Mouse (Mus musculus) CH12.LX (cell line): ENCODE results near the gene Hand1. TPM values are rescaled to one million over a fixed set of nuclear protein-coding genes. Genes with fewer than 3 reads are reported as not detected.

Experiments
- DNase-seq: peaks from one replicate; pipeline ENCODE4 v3.0.0-alpha.2; 2013; ENCODE audit errors: extremely low read depth
- H3K27ac ChIP-seq: 2 replicates; pipeline ENCODE4 v1.5.1; 2012; ENCODE audit warnings: low read depth, mild to moderate bottlenecking, control low read depth, moderate library complexity; ENCODE audit not compliant: insufficient read depth
- H3K27me3 ChIP-seq: replicated peaks from 2 replicates; pipeline ENCODE3; 2012; ENCODE audit warnings: inconsistent platforms
- H3K36me3 ChIP-seq, 2 experiments: replicated peaks in 1 of 2; 2 replicates each; pipeline versions ENCODE3 to v1.6.1; 2012; ENCODE audit warnings: inconsistent platforms in 1 of 2, low read length in 1 of 2, mild to moderate bottlenecking in 1 of 2, mixed read lengths in 1 of 2, moderate library complexity in 1 of 2; ENCODE audit not compliant: control insufficient read depth in 1 of 2, insufficient read depth in 1 of 2
- H3K4me1 ChIP-seq, 2 experiments: 2 replicates each; pipeline ENCODE4 v1.6.1; 2012; ENCODE audit warnings: inconsistent platforms in 1 of 2, moderate library complexity in 1 of 2; ENCODE audit not compliant: insufficient read depth in 2 of 2, control insufficient read depth in 1 of 2
- H3K4me2 ChIP-seq: 2 replicates; pipeline ENCODE4 v1.6.1; 2012; ENCODE audit warnings: low read depth, mild to moderate bottlenecking, control low read depth; ENCODE audit not compliant: poor library complexity, insufficient read depth, severe bottlenecking
- H3K4me3 ChIP-seq, 3 experiments: fragments of 150-350 bp in 1 of 3; sonication (generic) in 1 of 3; replicated peaks in 1 of 3; 2 replicates each; pipeline versions ENCODE3 to v1.5.1; 2011 to 2012; ENCODE audit warnings: low read depth in 2 of 3, low read length in 2 of 3, mild to moderate bottlenecking in 2 of 3, moderate library complexity in 2 of 3, control low read depth in 1 of 3, improper control_type of control experiment in 1 of 3, inconsistent platforms in 1 of 3, mixed read lengths in 1 of 3; ENCODE audit not compliant: poor library complexity in 1 of 3
- H3K79me2 ChIP-seq: replicated peaks from 2 replicates; pipeline ENCODE4 v1.6.1; 2012; ENCODE audit warnings: mild to moderate bottlenecking, moderate library complexity; ENCODE audit not compliant: control insufficient read depth, poor library complexity, insufficient read depth, severe bottlenecking; ENCODE audit errors: extremely low read depth
- H3K9ac ChIP-seq: 2 replicates; pipeline ENCODE4 v1.6.1; 2012; ENCODE audit warnings: low read depth, mild to moderate bottlenecking, control low read depth, moderate library complexity; ENCODE audit not compliant: insufficient read depth
- H3K9me3 ChIP-seq: replicated peaks from 2 replicates; pipeline ENCODE3; 2012; ENCODE audit warnings: low read length, inconsistent platforms, mixed read lengths
- BHLHE40 ChIP-seq: IDR thresholded peaks from 2 replicates; pipeline ENCODE4 v1.6.1; 2011; ENCODE audit warnings: mild to moderate bottlenecking, low read depth, low read length, improper control_type of control experiment
- CHD2 ChIP-seq: IDR thresholded peaks from 2 replicates; pipeline ENCODE4 v1.6.1; 2011; ENCODE audit warnings: low read length, improper control_type of control experiment
- CTCF ChIP-seq, 2 experiments: IDR thresholded peaks in 1 of 2; conservative IDR thresholded peaks in 1 of 2; 2 replicates each; pipeline ENCODE4 v1.5.1; 2011 to 2012; ENCODE audit warnings: low read depth in 2 of 2, low read length in 2 of 2, improper control_type of control experiment in 1 of 2, inconsistent platforms in 1 of 2, mild to moderate bottlenecking in 1 of 2, moderate library complexity in 1 of 2
- E2F4 ChIP-seq: IDR thresholded peaks from 2 replicates; pipeline ENCODE4 v1.6.1; 2011; ENCODE audit warnings: low read depth, low read length, improper control_type of control experiment; ENCODE audit not compliant: insufficient replicate concordance
- ETS1 ChIP-seq: conservative IDR thresholded peaks from 2 replicates; pipeline ENCODE4 v1.6.1; 2012; ENCODE audit warnings: low read depth, mild to moderate bottlenecking, inconsistent platforms, low read length, improper control_type of control experiment, moderate library complexity
- GABPA ChIP-seq: IDR thresholded peaks from 2 replicates; pipeline ENCODE4 v1.6.1; 2012; ENCODE audit warnings: low read depth, low read length, improper control_type of control experiment, inconsistent platforms; ENCODE audit not compliant: insufficient replicate concordance
- HCFC1 ChIP-seq: IDR thresholded peaks from 2 replicates; pipeline ENCODE4 v1.6.1; 2012; ENCODE audit warnings: low read depth, mild to moderate bottlenecking, inconsistent platforms, low read length, improper control_type of control experiment
- IRF4 ChIP-seq: IDR thresholded peaks from 2 replicates; pipeline ENCODE4 v1.6.1; 2014; ENCODE audit warnings: low read depth, mild to moderate bottlenecking, inconsistent platforms, low read length, improper control_type of control experiment
- JUND ChIP-seq: conservative IDR thresholded peaks from 2 replicates; pipeline ENCODE4 v1.6.1; 2011; ENCODE audit warnings: low read depth, low read length, improper control_type of control experiment
- MAFK ChIP-seq: IDR thresholded peaks from 2 replicates; pipeline ENCODE4 v1.6.1; 2011; ENCODE audit warnings: low read length, improper control_type of control experiment; ENCODE audit not compliant: insufficient replicate concordance
- MAX ChIP-seq: IDR thresholded peaks from 2 replicates; pipeline ENCODE4 v1.6.1; 2011; ENCODE audit warnings: low read length, improper control_type of control experiment
- MEF2A ChIP-seq: IDR thresholded peaks from 2 replicates; pipeline ENCODE4 v1.6.1; 2014; ENCODE audit warnings: low read depth, mild to moderate bottlenecking, inconsistent platforms, low read length, improper control_type of control experiment, borderline replicate concordance
- MXI1 ChIP-seq: IDR thresholded peaks from 2 replicates; pipeline ENCODE4 v1.6.1; 2011; ENCODE audit warnings: mild to moderate bottlenecking, low read depth, low read length, improper control_type of control experiment
- MYC ChIP-seq: IDR thresholded peaks from 2 replicates; pipeline ENCODE4 v1.6.1; 2011; ENCODE audit warnings: low read depth, mild to moderate bottlenecking, improper control_type of control experiment, low read length
- NRF1 ChIP-seq: IDR thresholded peaks from 2 replicates; pipeline ENCODE4 v1.6.1; 2014; ENCODE audit warnings: low read depth, mild to moderate bottlenecking, inconsistent platforms, low read length, improper control_type of control experiment, moderate library complexity
- PAX5 ChIP-seq: IDR thresholded peaks from 2 replicates; pipeline ENCODE4 v1.6.1; 2012; ENCODE audit warnings: low read length, inconsistent platforms, mixed read lengths
- POLR2A ChIP-seq: IDR thresholded peaks from 2 replicates; pipeline ENCODE4 v1.6.1; 2011; ENCODE audit warnings: low read depth, mild to moderate bottlenecking, improper control_type of control experiment, low read length
- RAD21 ChIP-seq: IDR thresholded peaks from 2 replicates; pipeline ENCODE4 v1.6.1; 2011; ENCODE audit warnings: low read depth, mild to moderate bottlenecking, low read length, improper control_type of control experiment, moderate library complexity
- SIN3A ChIP-seq: IDR thresholded peaks from 2 replicates; pipeline ENCODE4 v1.6.1; 2012; ENCODE audit warnings: low read length, improper control_type of control experiment, inconsistent platforms
- SMC3 ChIP-seq: IDR thresholded peaks from 2 replicates; pipeline ENCODE4 v1.6.1; 2011; ENCODE audit warnings: low read depth, low read length, improper control_type of control experiment
- TCF12 ChIP-seq: IDR thresholded peaks from 2 replicates; pipeline ENCODE4 v1.6.1; 2014; ENCODE audit warnings: low read depth, mild to moderate bottlenecking, inconsistent platforms, low read length, improper control_type of control experiment
- UBTF ChIP-seq: IDR thresholded peaks from 2 replicates; pipeline ENCODE4 v1.6.1; 2012; ENCODE audit warnings: low read depth, mild to moderate bottlenecking, inconsistent platforms, low read length, improper control_type of control experiment, moderate library complexity
- USF1 ChIP-seq: IDR thresholded peaks from 2 replicates; pipeline ENCODE4 v1.6.1; 2014; ENCODE audit warnings: low read depth, mild to moderate bottlenecking, inconsistent platforms, low read length, improper control_type of control experiment
- USF2 ChIP-seq: conservative IDR thresholded peaks from 2 replicates; pipeline ENCODE4 v1.6.1; 2011; ENCODE audit warnings: low read depth, low read length, improper control_type of control experiment
- ZC3H11A ChIP-seq: IDR thresholded peaks from 2 replicates; pipeline ENCODE4 v1.6.1; 2012; ENCODE audit warnings: low read depth, mild to moderate bottlenecking, inconsistent platforms, low read length, improper control_type of control experiment
- ZKSCAN1 ChIP-seq: IDR thresholded peaks from 2 replicates; pipeline ENCODE4 v1.6.1; 2012; ENCODE audit warnings: low read depth, inconsistent platforms, low read length, improper control_type of control experiment, borderline replicate concordance
- ZMIZ1 ChIP-seq: IDR thresholded peaks from 2 replicates; pipeline ENCODE4 v1.6.1; 2012; ENCODE audit warnings: low read depth, mild to moderate bottlenecking, inconsistent platforms, low read length, improper control_type of control experiment
- ZNF384 ChIP-seq: IDR thresholded peaks from 2 replicates; pipeline ENCODE4 v1.6.1; 2012; ENCODE audit warnings: low read depth, low read length, improper control_type of control experiment, inconsistent platforms
- dilution Hi-C: fragments of 300-500 bp; cut with MboI; formaldehyde crosslinking; loops from 2 replicates; pipeline ENCODE4 v1.14.3; 2020; ENCODE audit warnings: low sequenced_read_pairs; ENCODE audit not compliant: extremely low pct_unique_long_range_greater_than_20kb, extremely low pct_ligation_motif_present
- in situ Hi-C: fragments of 300-500 bp; cut with MboI; formaldehyde crosslinking; loops from 3 replicates; pipeline ENCODE4 v1.14.3; 2019; ENCODE audit warnings: low sequenced_read_pairs, low pct_ligation_motif_present, low pct_unique_long_range_greater_than_20kb, mixed read lengths
- polyA plus RNA-seq: library from polyadenylated mRNA; unstranded; fragments of >175 nt; gene quantifications from 2 replicates; pipeline ENCODE4 v1.2.1, GENCODE M21; 2012; ENCODE audit warnings: low read depth; ENCODE audit not compliant: insufficient read length
- total RNA-seq, 2 experiments: library from RNA; depleted of rRNA; stranded (reverse); fragments of 300-350 nt in 1 of 2; fragments of >200 nt in 1 of 2; gene quantifications; 2 replicates each; pipeline ENCODE4 v1.2.3; 2012 to 2014

Hand1 gene
- total and polyA plus RNA-seq, 3 experiments: not detected

- DNase-seq: no peak
- H3K27ac ChIP-seq: no peak overlapping the region
- in situ Hi-C loops (no loop called here), dilution Hi-C loops (no loop called here)
- no peaks in the 10 kb centered on the region for H3K36me3 ChIP-seq
- H3K27me3 ChIP-seq: peaks cover 82% of the 10 kb centered on the region
- no peaks in the 10 kb centered on the region for H3K4me1 ChIP-seq
- TF ChIP-seq SMC3 (no peak), NRF1 (no peak), CHD2 (no peak), MYC (no peak), ZKSCAN1 (no peak), POLR2A (no peak), PAX5 (no peak), UBTF (no peak), MXI1 (no peak), HCFC1 (no peak), RAD21 (no peak), JUND (no peak), BHLHE40 (no peak), MEF2A (no peak), USF1 (no peak), USF2 (no peak), E2F4 (no peak), ETS1 (no peak), MAFK (no peak)
- no peaks in the 10 kb centered on the region for H3K9me3 ChIP-seq
- no peaks in the 10 kb centered on the region for H3K79me2 ChIP-seq
- no peak overlapping the region for H3K4me2 ChIP-seq
- H3K4me3 ChIP-seq: no peak overlapping the region
- H3K9ac ChIP-seq: no peak overlapping the region
Measured at GRCm38 (mm10) chr11:57828955-57829870, 3.4 kb downstream of the Hand1 start.

- Histone ChIP-seq H3K9me3 (no peaks in the 10 kb centered on the region), H3K79me2 (no peaks in the 10 kb centered on the region), H3K36me3 (no peaks in the 10 kb centered on the region), H3K27me3 (peaks cover 76% of the 10 kb centered on the region), H3K27ac (no peak overlapping the region), H3K4me1 (no peaks in the 10 kb centered on the region), H3K4me2 (no peak overlapping the region), H3K9ac (no peak overlapping the region), H3K4me3 (no peak overlapping the region)
- no peak for TF ChIP-seq ZMIZ1
- TF ChIP-seq USF1: no peak
- no peak for TF ChIP-seq ZKSCAN1
- no peak for TF ChIP-seq RAD21
- no peak for TF ChIP-seq MEF2A
- TF ChIP-seq PAX5: no peak
- no peak for TF ChIP-seq MXI1
- no peak for TF ChIP-seq MAFK
- TF ChIP-seq JUND: no peak
- TF ChIP-seq CHD2: no peak
- no peak for TF ChIP-seq E2F4
- no peak for TF ChIP-seq IRF4
- no peak for TF ChIP-seq HCFC1
- TF ChIP-seq ZC3H11A: no peak
- TF ChIP-seq ZNF384: no peak
- TF ChIP-seq CTCF (conservative IDR thresholded peaks at IDR 0.05 in 1 of 2, IDR thresholded peaks at IDR 0.05 in 1 of 2; ENCODE audit: low read depth in 2 of 2, low read length in 2 of 2): no peak
- TF ChIP-seq GABPA: no peak
- TF ChIP-seq SIN3A: no peak
- no peak for TF ChIP-seq MAX
- TF ChIP-seq TCF12: no peak
- in situ Hi-C loops (no loop called here), dilution Hi-C loops (no loop called here)
- no peak for DNase-seq
Measured at GRCm38 (mm10) chr11:57827915-57828545, 4.6 kb downstream of the Hand1 start.
